Mouse (Mus musculus): ENCODE measurements at regions not wholly inside any gene's neighbourhood (a gene's known extent, or its start where the extent isn't known, plus 50 kb on each side); places are given as distances from the start of the nearest gene placed in this dataset.

DNA sequence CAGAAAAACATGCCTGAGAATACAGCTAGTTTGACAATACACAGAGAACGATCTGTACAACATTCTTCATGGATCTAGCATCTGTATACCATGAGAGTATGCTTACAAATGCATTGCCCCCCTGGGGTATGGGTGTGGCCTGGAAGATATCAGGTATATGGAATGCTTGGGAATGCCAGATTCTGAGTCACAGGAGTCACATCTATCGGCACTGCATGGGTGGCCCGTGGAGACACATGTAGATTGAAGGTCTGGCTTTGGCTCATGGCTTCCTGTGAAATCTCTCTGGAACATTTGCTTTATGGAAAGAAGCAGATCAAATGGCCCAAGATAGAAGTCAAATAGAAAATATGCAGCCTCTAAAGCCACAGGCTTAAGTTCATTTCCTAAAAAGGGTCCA is 59.6 kb downstream of the Kcne4 start:
- peak; percentile 11; the same call in 1 of the 2 replicates for ATAC-seq (ENCODE audit: insufficient number of reproducible peaks, low FRiP score, low TSS enrichment, low read depth)
- Histone ChIP-seq H3K9me3 (replicated peaks) (no peaks in the 10 kb centered on the region), H3K4me1 (peaks cover 7% of the 10 kb centered on the region; the same call in 1 of the 2 replicates), H3K9ac (no peak overlapping the region), H3K4me2 (replicated peaks) (no peak overlapping the region), H3K36me3 (no peaks in the 10 kb centered on the region), H3K27me3 (no peaks in the 10 kb centered on the region), H3K27ac (replicated peaks) (no peak overlapping the region), H3K4me3 (replicated peaks) (no peak overlapping the region)
- WGBS: 43% methylated on average over 3 of the region's 3 CpGs

DNA sequence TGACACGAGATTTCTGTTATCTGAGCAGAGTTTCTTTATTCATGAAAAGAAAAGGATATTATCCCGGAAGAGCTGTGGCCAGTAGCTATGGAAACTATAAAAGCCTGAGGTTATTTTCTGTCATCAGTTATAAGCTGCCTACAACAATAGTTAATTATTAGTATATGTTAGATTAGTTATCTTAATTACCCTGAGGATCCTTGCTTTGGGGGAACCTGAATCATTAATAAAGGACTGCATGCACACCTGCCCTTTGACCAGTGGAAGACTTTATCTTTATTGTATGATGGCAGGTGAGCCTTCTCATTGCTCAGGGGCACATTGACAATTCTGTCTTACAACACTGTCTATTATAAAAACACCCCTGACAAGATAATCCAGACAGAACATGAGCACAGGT is 62.7 kb downstream of the Kcne4 start:
- Histone ChIP-seq H3K9ac (no peak overlapping the region), H3K4me1 (peaks cover 7% of the 10 kb centered on the region; the same call in 1 of the 2 replicates), H3K27me3 (no peaks in the 10 kb centered on the region), H3K27ac (replicated peaks) (no peak overlapping the region), H3K9me3 (replicated peaks) (no peaks in the 10 kb centered on the region), H3K4me3 (replicated peaks) (no peak overlapping the region), H3K36me3 (no peaks in the 10 kb centered on the region), H3K4me2 (replicated peaks) (no peak overlapping the region)
- no peak for ATAC-seq (ENCODE audit: insufficient number of reproducible peaks, low FRiP score, low TSS enrichment, low read depth)
- WGBS: 72% methylated on average over 2 of the region's 2 CpGs

DNA sequence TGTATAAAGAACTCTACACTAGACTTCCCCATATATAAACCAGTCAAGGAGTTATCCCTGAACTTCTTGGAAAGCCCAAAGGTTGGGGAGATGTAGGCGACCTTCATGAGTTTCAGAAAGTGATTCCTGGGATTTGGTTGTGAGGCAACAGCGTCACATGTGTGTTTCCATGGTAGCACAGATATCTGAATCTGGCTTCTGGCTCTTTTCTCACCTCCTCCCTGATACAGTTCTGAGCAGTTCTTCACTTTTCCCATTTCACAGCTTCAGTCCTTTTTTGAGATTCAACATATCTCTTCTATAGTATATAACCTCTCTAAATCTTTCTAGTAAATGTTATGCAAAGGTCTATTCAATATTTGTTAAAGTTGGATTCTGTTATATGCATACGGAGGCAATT is 65.9 kb downstream of the Kcne4 start:
- Histone ChIP-seq H3K27ac (replicated peaks) (no peak overlapping the region), H3K4me2 (replicated peaks) (no peak overlapping the region), H3K4me1 (no peaks in the 10 kb centered on the region), H3K4me3 (replicated peaks) (no peak overlapping the region), H3K9ac (no peak overlapping the region), H3K9me3 (replicated peaks) (no peaks in the 10 kb centered on the region), H3K36me3 (no peaks in the 10 kb centered on the region), H3K27me3 (no peaks in the 10 kb centered on the region)
- ATAC-seq (ENCODE audit: insufficient number of reproducible peaks, low FRiP score, low TSS enrichment, low read depth): no peak
- 87% methylated on average over 3 of the region's 3 CpGs for WGBS

DNA sequence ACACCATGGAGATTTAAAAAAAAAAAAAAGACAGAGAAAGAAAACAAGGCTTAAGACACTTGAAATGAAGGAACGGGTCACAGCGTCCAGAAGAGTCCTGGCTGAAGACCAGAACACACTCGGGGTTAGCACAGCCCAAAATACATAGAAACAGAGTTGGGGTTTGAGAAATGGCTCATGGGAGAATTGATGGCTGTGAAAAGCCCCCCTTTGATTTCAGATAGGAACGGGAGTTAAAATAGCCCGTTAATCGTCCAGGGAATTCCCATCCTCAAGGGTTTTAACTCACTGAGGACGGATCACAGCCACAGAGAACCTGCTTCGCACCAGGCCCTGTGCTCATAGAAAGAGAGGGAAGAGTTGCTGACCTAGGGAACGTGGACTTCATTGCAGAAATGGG is 72.7 kb downstream of the Kcne4 start:
- Histone ChIP-seq H3K27me3 (no peaks in the 10 kb centered on the region), H3K4me3 (replicated peaks) (no peak overlapping the region), H3K9ac (no peak overlapping the region), H3K4me1 (no peaks in the 10 kb centered on the region), H3K9me3 (replicated peaks) (no peaks in the 10 kb centered on the region), H3K27ac (replicated peaks) (no peak overlapping the region), H3K4me2 (replicated peaks) (no peak overlapping the region), H3K36me3 (no peaks in the 10 kb centered on the region)
- ATAC-seq (ENCODE audit: insufficient number of reproducible peaks, low FRiP score, low TSS enrichment, low read depth): no peak
- WGBS: 80% methylated on average over 9 of the region's 9 CpGs

DNA sequence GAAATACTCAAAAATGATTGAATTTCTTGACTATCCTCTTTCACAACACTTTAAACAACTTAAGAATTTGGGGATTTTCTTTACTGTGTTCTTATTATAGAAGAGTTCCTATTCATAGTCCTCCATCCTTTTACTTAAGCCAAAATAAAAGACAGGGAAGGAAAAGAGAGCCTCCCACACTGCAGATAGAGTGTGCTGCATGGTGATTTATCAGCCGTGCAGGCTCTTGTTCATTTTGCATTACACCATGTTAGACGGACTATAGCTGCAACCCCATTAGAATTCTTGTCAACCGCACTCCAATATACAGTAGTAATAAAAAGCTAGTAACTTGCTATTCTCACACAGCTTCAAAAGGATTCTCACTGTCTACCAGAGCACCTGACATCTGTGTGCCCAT is 74.8 kb downstream of the Kcne4 start:
- 86% methylated on average over 3 of the region's 3 CpGs for WGBS
- no peak for ATAC-seq (ENCODE audit: insufficient number of reproducible peaks, low FRiP score, low TSS enrichment, low read depth)
- Histone ChIP-seq H3K4me3 (replicated peaks) (no peak overlapping the region), H3K9ac (no peak overlapping the region), H3K27ac (replicated peaks) (no peak overlapping the region), H3K9me3 (replicated peaks) (no peaks in the 10 kb centered on the region), H3K27me3 (no peaks in the 10 kb centered on the region), H3K4me2 (replicated peaks) (no peak overlapping the region), H3K36me3 (no peaks in the 10 kb centered on the region), H3K4me1 (no peaks in the 10 kb centered on the region)

DNA sequence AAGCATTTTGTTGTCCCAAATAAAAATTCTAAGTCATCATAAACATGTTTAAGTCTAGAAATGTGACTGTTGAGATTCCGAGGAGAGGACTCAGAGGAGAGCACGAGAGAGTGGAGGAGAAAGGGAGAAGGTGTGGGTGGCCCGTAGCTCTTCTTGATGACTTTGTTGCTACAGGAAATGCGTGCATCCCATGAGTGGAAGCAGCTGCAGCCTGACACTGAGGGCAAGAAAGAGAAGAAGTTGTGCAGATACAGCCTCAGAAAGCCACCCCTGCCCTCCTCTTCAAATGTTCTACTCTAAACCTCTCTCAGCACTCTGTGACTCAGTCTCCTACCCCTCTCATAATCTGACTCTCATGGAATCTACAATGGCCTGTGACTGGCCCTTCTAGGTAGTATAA is 77.7 kb downstream of the Kcne4 start:
- ATAC-seq (ENCODE audit: insufficient number of reproducible peaks, low FRiP score, low TSS enrichment, low read depth): no peak
- H3K4me2 ChIP-seq (replicated peaks): no peak overlapping the region
- H3K27ac ChIP-seq (replicated peaks): no peak overlapping the region
- no peaks in the 10 kb centered on the region for H3K9me3 ChIP-seq (replicated peaks)
- no peaks in the 10 kb centered on the region for H3K36me3 ChIP-seq
- no peaks in the 10 kb centered on the region for H3K27me3 ChIP-seq
- 74% methylated on average over 4 of the region's 4 CpGs for WGBS
- no peak overlapping the region for H3K4me3 ChIP-seq (replicated peaks)
- H3K9ac ChIP-seq: no peak overlapping the region
- H3K4me1 ChIP-seq: no peaks in the 10 kb centered on the region

DNA sequence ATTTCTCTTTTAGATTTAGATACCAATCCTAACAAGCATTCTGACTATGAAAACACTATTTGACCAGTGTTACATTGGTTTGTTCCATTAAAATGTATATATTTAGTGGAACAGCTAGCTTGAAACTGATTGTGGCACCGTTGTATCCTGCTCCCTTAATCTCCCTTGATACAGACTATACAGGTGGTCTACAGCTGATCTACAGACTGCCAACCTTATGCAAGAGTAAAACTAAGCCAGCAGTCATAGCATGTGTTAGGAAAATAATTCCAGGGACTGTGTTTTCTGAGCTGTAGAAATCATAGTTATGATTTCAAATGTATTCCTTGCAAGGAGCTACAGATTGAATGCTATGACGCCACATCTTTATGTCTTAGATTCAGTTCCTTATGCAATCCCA is 78.6 kb downstream of the Kcne4 start:
- Histone ChIP-seq H3K4me3 (replicated peaks) (no peak overlapping the region), H3K4me1 (no peaks in the 10 kb centered on the region), H3K9ac (no peak overlapping the region), H3K9me3 (replicated peaks) (no peaks in the 10 kb centered on the region), H3K27me3 (no peaks in the 10 kb centered on the region), H3K4me2 (replicated peaks) (no peak overlapping the region), H3K36me3 (no peaks in the 10 kb centered on the region), H3K27ac (replicated peaks) (no peak overlapping the region)
- no peak for ATAC-seq (ENCODE audit: insufficient number of reproducible peaks, low FRiP score, low TSS enrichment, low read depth)
- WGBS: 82% methylated on average over 2 of the region's 2 CpGs

DNA sequence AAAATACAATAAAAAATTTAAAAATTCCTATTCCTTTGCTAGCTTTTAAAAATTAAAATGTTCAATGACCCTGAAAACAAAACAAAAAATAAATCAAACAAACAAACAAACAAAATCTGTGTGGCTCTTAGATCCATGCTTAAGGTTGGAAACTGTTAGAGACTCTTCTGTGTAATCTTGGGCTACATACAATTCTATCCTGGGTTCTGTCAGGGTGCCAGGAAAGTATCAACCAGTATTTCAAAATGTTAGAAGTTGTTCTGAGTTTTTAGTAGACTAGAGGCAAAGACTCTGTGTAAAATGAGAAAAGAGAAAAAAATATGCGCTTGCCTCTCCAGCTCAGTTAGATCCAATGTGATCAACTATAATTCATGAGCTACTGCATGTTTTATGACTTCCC is 91.0 kb downstream of the Kcne4 start:
- no peak for ATAC-seq (ENCODE audit: insufficient number of reproducible peaks, low FRiP score, low TSS enrichment, low read depth)
- WGBS: 55% methylated on average over 1 of the region's 1 CpGs
- H3K27ac ChIP-seq (replicated peaks): 0 out of 2 replicates have a peak overlapping the region, but pooled peaks have one; percentile 2

DNA sequence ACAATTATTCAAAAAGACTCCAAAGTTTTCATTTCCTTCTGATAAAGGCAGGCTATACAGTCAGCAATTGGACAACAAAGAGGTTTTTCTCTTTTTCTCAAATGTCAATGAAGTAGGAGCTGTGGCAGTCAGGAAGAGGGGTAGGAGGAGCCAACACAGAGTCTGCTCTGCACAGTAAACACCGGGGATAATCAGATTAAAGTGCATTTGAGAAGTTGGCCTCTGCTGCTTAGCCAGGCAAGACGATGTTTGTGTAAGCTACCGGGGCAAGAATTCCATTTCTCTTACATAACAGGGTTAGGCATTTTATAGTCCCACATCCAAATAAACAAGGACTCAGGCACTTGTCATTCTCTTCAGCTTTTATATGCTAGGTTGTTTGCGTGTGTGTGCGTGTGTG is 91.4 kb downstream of the Kcne4 start:
- no peaks in the 10 kb centered on the region for H3K4me1 ChIP-seq
- WGBS: 27% methylated on average over 5 of the region's 5 CpGs
- peak; percentile 51 for ATAC-seq (ENCODE audit: insufficient number of reproducible peaks, low FRiP score, low TSS enrichment, low read depth)
- no peak overlapping the region for H3K4me2 ChIP-seq (replicated peaks)
- H3K9me3 ChIP-seq (replicated peaks): no peaks in the 10 kb centered on the region
- H3K36me3 ChIP-seq: no peaks in the 10 kb centered on the region
- H3K9ac ChIP-seq: no peak overlapping the region
- 0 out of 2 replicates have a peak overlapping the region, but pooled peaks have one; percentile 17 for H3K27ac ChIP-seq (replicated peaks)
- H3K27me3 ChIP-seq: no peaks in the 10 kb centered on the region
- no peak overlapping the region for H3K4me3 ChIP-seq (replicated peaks)

More for the DNA sequence above, 91.0 kb downstream of the Kcne4 start:
- no peaks in the 10 kb centered on the region for H3K4me1 ChIP-seq
- H3K9ac ChIP-seq: no peak overlapping the region
- no peak overlapping the region for H3K4me3 ChIP-seq (replicated peaks)
- H3K9me3 ChIP-seq (replicated peaks): no peaks in the 10 kb centered on the region
- H3K27me3 ChIP-seq: no peaks in the 10 kb centered on the region
- no peaks in the 10 kb centered on the region for H3K36me3 ChIP-seq
- H3K4me2 ChIP-seq (replicated peaks): no peak overlapping the region

DNA sequence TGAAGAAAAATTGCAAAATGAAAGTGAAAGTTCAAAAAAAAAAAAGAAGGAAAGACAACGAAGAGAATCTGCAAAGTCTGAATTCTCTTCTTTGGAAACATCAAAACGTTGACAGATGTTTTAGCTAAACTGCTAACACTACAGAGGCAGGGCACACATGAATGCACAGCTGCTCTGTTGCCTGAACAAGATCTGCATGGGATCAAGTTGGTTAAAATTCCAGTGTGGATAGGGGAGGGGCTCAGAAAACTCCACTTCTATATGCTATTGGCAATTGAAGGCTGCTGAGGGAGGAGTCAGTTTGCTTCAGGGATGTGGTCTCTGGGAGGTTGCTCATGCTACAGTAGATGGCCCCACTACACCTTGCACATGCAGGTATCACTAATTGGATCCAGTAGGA is 97.2 kb downstream of the Kcne4 start:
- WGBS: 19% methylated on average over 2 of the region's 2 CpGs
- Histone ChIP-seq H3K4me1 (no peaks in the 10 kb centered on the region), H3K9ac (no peak overlapping the region), H3K27ac (replicated peaks) (no peak overlapping the region), H3K27me3 (no peaks in the 10 kb centered on the region), H3K4me3 (replicated peaks) (no peak overlapping the region), H3K36me3 (no peaks in the 10 kb centered on the region), H3K4me2 (replicated peaks) (no peak overlapping the region), H3K9me3 (replicated peaks) (no peaks in the 10 kb centered on the region)
- ATAC-seq (ENCODE audit: insufficient number of reproducible peaks, low FRiP score, low TSS enrichment, low read depth): no peak

DNA sequence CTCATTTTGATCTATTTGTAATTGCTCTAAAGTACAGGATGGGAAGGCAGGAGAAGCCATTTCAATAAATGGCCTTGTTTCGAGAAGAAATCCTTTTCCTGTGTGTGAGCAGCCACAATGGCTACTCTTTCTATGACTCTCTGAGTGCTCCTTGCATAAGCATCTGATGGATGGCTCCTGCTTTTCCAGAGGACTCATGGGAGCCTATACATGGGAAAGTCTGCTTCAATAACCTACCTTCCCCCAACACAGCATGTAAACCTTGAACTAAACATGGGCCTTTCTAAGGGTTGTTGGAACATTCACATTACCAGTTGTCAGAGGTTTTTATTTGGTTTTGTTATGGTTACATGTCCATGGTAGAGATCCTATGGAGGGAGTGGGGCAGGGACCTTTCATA is 103.3 kb downstream of the Kcne4 start:
- Histone ChIP-seq H3K4me2 (replicated peaks) (no peak overlapping the region), H3K9me3 (replicated peaks) (no peaks in the 10 kb centered on the region), H3K4me1 (no peaks in the 10 kb centered on the region), H3K9ac (no peak overlapping the region), H3K36me3 (no peaks in the 10 kb centered on the region), H3K4me3 (replicated peaks) (no peak overlapping the region), H3K27ac (replicated peaks) (no peak overlapping the region), H3K27me3 (no peaks in the 10 kb centered on the region)
- ATAC-seq (ENCODE audit: insufficient number of reproducible peaks, low FRiP score, low TSS enrichment, low read depth): no peak
- 49% methylated on average over 1 of the region's 1 CpGs for WGBS

DNA sequence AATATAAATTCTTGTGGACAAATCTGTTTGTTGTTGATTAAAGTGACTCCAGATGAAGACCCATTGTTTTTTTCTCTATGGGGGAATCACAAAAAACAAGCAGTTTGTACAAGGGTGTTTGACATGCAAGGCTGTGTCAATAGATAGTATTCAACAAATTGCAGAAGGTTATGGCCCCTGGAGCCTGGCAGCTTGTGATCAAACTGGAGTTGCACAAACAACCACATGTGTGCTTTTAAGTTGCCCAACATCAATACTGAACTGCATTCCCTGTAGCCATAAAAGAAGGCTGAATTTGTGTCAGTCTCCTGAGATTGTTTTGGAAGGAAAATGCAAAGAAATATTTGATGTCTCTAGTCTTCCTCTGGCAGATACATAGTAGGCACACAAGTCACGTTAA is 113.4 kb downstream of the Kcne4 start:
- Histone ChIP-seq H3K4me3 (replicated peaks) (no peak overlapping the region), H3K36me3 (no peaks in the 10 kb centered on the region), H3K27ac (replicated peaks) (no peak overlapping the region), H3K9me3 (replicated peaks) (no peaks in the 10 kb centered on the region), H3K4me1 (no peaks in the 10 kb centered on the region), H3K9ac (no peak overlapping the region), H3K4me2 (replicated peaks) (no peak overlapping the region), H3K27me3 (no peaks in the 10 kb centered on the region)
- 78% methylated on average over 1 of the region's 1 CpGs for WGBS
- ATAC-seq (ENCODE audit: insufficient number of reproducible peaks, low FRiP score, low TSS enrichment, low read depth): no peak

Measured in embryonic facial prominence, embryonic 15.5 days (tissue).